ENCODE assay signal across 8 mouse cellular contexts in genomic region chr8:104442299-104443124, GRCm38 (mm10). TPM values are rescaled to one million over a fixed set of nuclear protein-coding genes. Genes with fewer than 3 reads are reported as not detected.
DNase-seq lines count a peak whose midpoint lies in the region; ATAC-seq and TF ChIP-seq lines count a peak whose summit lies in the region.

Gene Dync1li2, minus strand, starts transcription at chr8:104443047.

- peak; percentile 54 for DNase-seq in Patski (ENCODE audit: low read depth, low spot score)
- DNase-seq in cerebellum, postnatal 14 days: peak; percentile 97
- DNase-seq in frontal cortex, postnatal 25 days (ENCODE audit: low spot score in 2 of 2): peak; percentile 86 to 90
- DNase-seq in hindbrain, embryonic 14.5 days (ENCODE audit: low spot score): peak; percentile 89
- DNase-seq in left cerebral cortex, adult 11 months (ENCODE audit: low spot score): peak; percentile 86
- DNase-seq in lung, postnatal 4 days: peak; percentile 92 to 95
- peak; percentile 84 for DNase-seq in retina, postnatal 7 days (ENCODE audit: low read depth, low spot score)
- peak; percentile 95 for DNase-seq in urinary bladder, adult 2 months (ENCODE audit: low spot score)

- H3K4me3 ChIP-seq in hindbrain, embryonic 14.5 days (replicated peaks; ENCODE audit: low read length): peak within 1 kb of the TSS; percentile 94

- in situ Hi-C loops in Patski (cut with MboI; ENCODE audit: low pct_unique_long_range_greater_than_20kb): loop anchor here (10.0 kb wide), 1 partner anchor 98 kb away; no protein-coding TSS in a partner anchor

- peak; percentile 87 for ATAC-seq in Patski
- ATAC-seq in hindbrain, embryonic 14.5 days (ENCODE audit: low FRiP score): peak; percentile 92

- peak within 1 kb of the TSS; percentile 97 for H3K9ac ChIP-seq in hindbrain, embryonic 14.5 days

- H3K36me3 ChIP-seq in hindbrain, embryonic 14.5 days (replicated peaks; ENCODE audit: control insufficient read depth, insufficient read depth): peaks cover 30% of the 10 kb centered on the region

- no peaks in the 10 kb centered on the region for H3K27me3 ChIP-seq in Patski
- H3K27me3 ChIP-seq in hindbrain, embryonic 14.5 days (ENCODE audit: control insufficient read depth, insufficient read depth, low read length): no peaks in the 10 kb centered on the region

- peaks cover 17% of the 10 kb centered on the region for H3K4me1 ChIP-seq in hindbrain, embryonic 14.5 days (replicated peaks; ENCODE audit: control insufficient read depth, insufficient read depth, low read length)

- under 1% methylated on average over 75 of the region's 75 CpGs for WGBS in hindbrain, embryonic 14.5 days

- H3K27ac ChIP-seq in hindbrain, embryonic 14.5 days: peak within 1 kb of the TSS; percentile 94

- CTCF ChIA-PET in Patski (lab: Charles Lee): interaction anchor here (0.8 to 2.3 kb wide), 19 partner anchors 9 to 224 kb away, joined by 3 to 19 read pairs (median 4); no protein-coding TSS in a partner anchor

- TF ChIP-seq CTCF in Patski (IDR thresholded peaks at IDR 0.05): no peak

- no peaks in the 10 kb centered on the region for H3K9me3 ChIP-seq in hindbrain, embryonic 14.5 days (ENCODE audit: control insufficient read depth, low read length)

- POLR2A ChIA-PET in Patski (lab: Charles Lee): interaction anchor here (0.6 to 1.4 kb wide), 5 partner anchors 13 to 101 kb away, joined by 3 to 5 read pairs (median 4); no protein-coding TSS in a partner anchor

- H3K4me2 ChIP-seq in hindbrain, embryonic 14.5 days (replicated peaks): peak within 1 kb of the TSS; percentile 85

RNA-seq across cellular contexts. Expression of gene Dync1li2, which starts in this region (rescaled TPM):
- 93.1 TPM for polyA plus RNA-seq in Patski (2021)
- polyA plus RNA-seq in hindbrain, embryonic 14.5 days (2014; fragmentation: Nextera tagmentation; extraction: Ambion mirVana): 89.9 and 96.5 TPM in 2 replicates
- polyA plus RNA-seq in urinary bladder, adult 2 months (2012; rRNA removed): 79.6 and 85.8 TPM in 2 replicates

Comparison
In these comparisons a context has a peak if more than half of its experiments do, and no peak if none do; other contexts are left out.
1. Peak in every context shown above with its lines: DNase-seq, ATAC-seq, H3K4me3 ChIP-seq and H3K27ac ChIP-seq.